Mouse (Mus musculus) G1E (cell line): ENCODE data around the gene Cacnb1.

Source experiments
- CTCF ChIP-seq: IDR thresholded peaks from 2 replicates; pipeline ENCODE4 v1.5.1; 2012; ENCODE audit warnings: low read depth, low read length, inconsistent platforms, mixed read lengths
- TAL1 ChIP-seq: conservative IDR thresholded peaks from 2 replicates; pipeline ENCODE4 v1.6.1; 2012; ENCODE audit warnings: low read depth, low read length, inconsistent platforms, mixed read lengths

GRCm38 (mm10) chr11:97971232-97971631, 51.6 kb downstream of the Cacnb1 start:
- TF ChIP-seq TAL1 (no peak), CTCF (no peak)
